Mouse (Mus musculus) lung, embryonic 16.5 days (tissue): ENCODE results near the gene Arid2. TPM values are rescaled to one million over a fixed set of nuclear protein-coding genes. Genes with fewer than 3 reads are reported as not detected.

Experiments
- ATAC-seq: fragments of 200-750 bp; cut with Nextera tagmentation; 2 replicates; pipeline ENCODE4 v1.8.0; 2017; ENCODE audit warnings: low read depth, mild to moderate bottlenecking, moderate library complexity
- H3K27ac ChIP-seq: fragments of 300-500 bp; sonication (generic); 2 replicates; pipeline ENCODE4 v1.5.1; 2014; ENCODE audit warnings: mild to moderate bottlenecking, control low read depth, low read length
- H3K27me3 ChIP-seq: fragments of 300-500 bp; sonication (generic); 2 replicates; pipeline ENCODE4 v1.6.1; 2014; ENCODE audit warnings: low read depth, low read length, mixed read lengths; ENCODE audit not compliant: control insufficient read depth, insufficient read depth
- H3K36me3 ChIP-seq: fragments of 300-500 bp; sonication (generic); 2 replicates; pipeline ENCODE4 v1.6.1; 2014; ENCODE audit warnings: low read length; ENCODE audit not compliant: control insufficient read depth, insufficient read depth
- H3K4me1 ChIP-seq: fragments of 300-500 bp; sonication (generic); replicated peaks from 2 replicates; pipeline ENCODE4 v1.6.1; 2014; ENCODE audit warnings: low read length, mixed read lengths; ENCODE audit not compliant: control insufficient read depth, insufficient read depth
- H3K4me2 ChIP-seq: fragments of 300-500 bp; sonication (generic); 2 replicates; pipeline ENCODE4 v1.6.1; 2014; ENCODE audit warnings: low read depth, low read length, control low read depth
- H3K4me3 ChIP-seq: fragments of 300-500 bp; sonication (generic); 2 replicates; pipeline ENCODE4 v1.5.1; 2014; ENCODE audit warnings: mild to moderate bottlenecking, low read length, control low read depth
- H3K9ac ChIP-seq: fragments of 300-500 bp; sonication (generic); 2 replicates; pipeline ENCODE4 v1.6.1; 2014; ENCODE audit warnings: low read length, control low read depth
- H3K9me3 ChIP-seq: fragments of 300-500 bp; sonication (generic); 2 replicates; pipeline ENCODE4 v1.6.1; 2016; ENCODE audit warnings: low read length; ENCODE audit not compliant: control insufficient read depth
- WGBS: fragments of 180-500 bp; shearing (Covaris S2); extraction: QIAGEN DNeasy Blood & Tissue Kit; methylation state at CpG from one replicate; pipeline ENCODE4 v1.1.7; 2014; 5-methylcytosine and 5-hydroxymethylcytosine counted together
- polyA plus RNA-seq: library from polyadenylated mRNA; unstranded; fragments of >200 nt; fragmentation: Nextera tagmentation; extraction: Ambion mirVana; gene quantifications from 2 replicates; pipeline ENCODE4 v1.2.1, GENCODE M21; 2015

Arid2 gene
- polyA plus RNA-seq, 1 experiment from 2014 or later, result 21.5 TPM

DNA sequence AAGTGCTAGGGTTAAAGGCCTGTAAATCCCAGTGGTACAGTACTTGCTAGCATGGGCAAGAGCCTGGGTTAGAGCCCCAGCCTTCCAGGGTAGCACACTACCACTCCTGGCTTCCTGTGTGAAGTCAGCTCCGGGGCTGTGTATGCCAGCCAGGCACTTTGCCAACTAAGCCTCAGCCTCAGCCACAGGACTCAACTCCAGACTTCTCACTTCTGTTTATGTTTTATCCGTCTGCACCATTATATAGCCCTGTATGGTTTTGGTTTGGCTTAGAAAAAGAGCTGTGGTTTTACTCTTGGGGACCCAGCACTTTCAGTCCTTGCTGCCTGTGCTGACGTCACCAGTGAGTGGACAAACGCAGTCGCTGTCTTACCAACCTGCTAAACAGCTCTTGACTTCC is 89.9 kb downstream of the Arid2 start:
- no peak overlapping the region for H3K9ac ChIP-seq
- H3K4me2 ChIP-seq, result no peak overlapping the region
- H3K36me3 ChIP-seq, result peaks cover 11% of the 10 kb centered on the region
- H3K27me3 ChIP-seq, result no peaks in the 10 kb centered on the region
- peaks cover 5% of the 10 kb centered on the region; the same call in 1 of the 2 replicates for H3K4me1 ChIP-seq
- ATAC-seq, result peak; percentile 78
- no peak overlapping the region; the same call in 1 of the 2 replicates for H3K27ac ChIP-seq
- H3K9me3 ChIP-seq, result no peaks in the 10 kb centered on the region
- no peak overlapping the region for H3K4me3 ChIP-seq
- WGBS, result 48% methylated on average over 5 of the region's 5 CpGs

DNA sequence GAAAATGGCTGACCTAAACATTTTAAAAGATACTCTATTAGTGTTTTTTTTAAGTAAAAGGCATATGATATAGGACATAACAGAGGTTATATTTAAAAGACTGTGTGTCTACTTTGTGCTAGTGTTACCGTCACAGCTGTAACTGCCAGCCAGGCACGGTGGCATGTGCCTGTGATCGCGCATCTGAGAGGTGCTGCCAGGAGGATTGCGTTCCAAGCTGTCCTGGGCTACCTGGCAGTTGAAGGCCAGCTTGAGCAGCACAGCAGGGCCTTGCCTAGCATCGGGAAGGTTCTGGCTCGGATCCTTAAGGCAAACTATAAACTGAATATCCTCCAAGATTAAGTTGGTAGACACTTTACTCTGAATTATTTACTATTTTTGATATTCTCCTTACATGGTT is 90.4 kb downstream of the Arid2 start:
- H3K4me2 ChIP-seq, result no peak overlapping the region
- ATAC-seq, result no peak
- H3K4me3 ChIP-seq, result no peak overlapping the region
- H3K4me1 ChIP-seq, result peaks cover 5% of the 10 kb centered on the region; the same call in 1 of the 2 replicates
- H3K9ac ChIP-seq, result no peak overlapping the region
- no peaks in the 10 kb centered on the region for H3K27me3 ChIP-seq
- no peak overlapping the region for H3K27ac ChIP-seq
- no peaks in the 10 kb centered on the region for H3K9me3 ChIP-seq
- peaks cover 7% of the 10 kb centered on the region for H3K36me3 ChIP-seq
- 88% methylated on average over 7 of the region's 7 CpGs for WGBS

DNA sequence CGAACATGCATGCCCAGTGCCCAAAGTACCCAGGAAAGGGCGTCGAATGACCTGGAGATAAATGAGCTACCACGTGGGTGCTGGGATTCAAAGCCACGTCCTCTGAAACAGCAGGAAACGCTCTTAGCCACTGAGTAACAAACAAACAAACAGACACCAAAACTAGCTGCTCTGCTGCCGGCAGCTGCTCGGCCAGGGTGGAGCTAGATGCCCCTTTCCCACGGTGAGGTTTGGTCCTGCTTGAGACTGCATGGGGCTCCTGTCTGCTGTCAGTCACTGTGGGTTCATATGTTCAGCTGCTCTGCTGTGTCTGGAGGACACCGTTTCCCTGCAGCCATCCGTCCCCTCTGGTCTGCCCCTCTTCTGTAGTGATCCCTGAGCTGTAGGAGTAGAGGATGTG is 94.9 kb downstream of the Arid2 start:
- Histone ChIP-seq H3K4me1 (peaks cover 2% of the 10 kb centered on the region; the same call in 1 of the 2 replicates), H3K36me3 (peaks cover 9% of the 10 kb centered on the region), H3K9me3 (no peaks in the 10 kb centered on the region), H3K27me3 (no peaks in the 10 kb centered on the region), H3K4me2 (no peak overlapping the region), H3K27ac (no peak overlapping the region), H3K4me3 (no peak overlapping the region), H3K9ac (no peak overlapping the region)
- 79% methylated on average over 11 of the region's 11 CpGs for WGBS
- ATAC-seq, result no peak

- no peak for ATAC-seq
- 87% methylated on average over 1 of the region's 1 CpGs for WGBS
These were observed 101.2 kb downstream of the Arid2 start for GRCm38 (mm10) chr15:96388565-96388964.

GRCm38 (mm10) chr15:96392878-96393277 is 105.6 kb downstream of the Arid2 start:
- ATAC-seq, result no peak
- H3K4me2 ChIP-seq, result no peak overlapping the region
- no peak overlapping the region for H3K27ac ChIP-seq
- peaks cover 23% of the 10 kb centered on the region for H3K36me3 ChIP-seq
- H3K9ac ChIP-seq, result no peak overlapping the region
- H3K4me1 ChIP-seq, result no peaks in the 10 kb centered on the region
- 83% methylated on average over 3 of the region's 3 CpGs for WGBS
- no peak overlapping the region for H3K4me3 ChIP-seq
- H3K9me3 ChIP-seq, result no peaks in the 10 kb centered on the region
- no peaks in the 10 kb centered on the region for H3K27me3 ChIP-seq

More at GRCm38 (mm10) chr15:96388565-96388964, 101.2 kb downstream of the Arid2 start:
- H3K9me3 ChIP-seq, result no peaks in the 10 kb centered on the region
- H3K27me3 ChIP-seq, result no peaks in the 10 kb centered on the region
- H3K9ac ChIP-seq, result no peak overlapping the region
- H3K4me2 ChIP-seq, result no peak overlapping the region
- H3K4me3 ChIP-seq, result no peak overlapping the region
- peaks cover 11% of the 10 kb centered on the region; the same call in 1 of the 2 replicates for H3K36me3 ChIP-seq
- no peak overlapping the region for H3K27ac ChIP-seq
- no peaks in the 10 kb centered on the region for H3K4me1 ChIP-seq

GRCm38 (mm10) chr15:96395071-96395470 is 107.8 kb downstream of the Arid2 start:
- no peak overlapping the region for H3K4me2 ChIP-seq
- no peaks in the 10 kb centered on the region for H3K9me3 ChIP-seq
- ATAC-seq, result no peak
- H3K4me3 ChIP-seq, result no peak overlapping the region
- H3K4me1 ChIP-seq, result no peaks in the 10 kb centered on the region
- no peaks in the 10 kb centered on the region for H3K27me3 ChIP-seq
- peaks cover 23% of the 10 kb centered on the region for H3K36me3 ChIP-seq
- no peak overlapping the region for H3K9ac ChIP-seq
- WGBS, result 89% methylated on average over 6 of the region's 6 CpGs
- H3K27ac ChIP-seq, result no peak overlapping the region

- no peak overlapping the region for H3K27ac ChIP-seq
- no peaks in the 10 kb centered on the region for H3K9me3 ChIP-seq
- no peaks in the 10 kb centered on the region for H3K27me3 ChIP-seq
- WGBS, result 84% methylated on average over 8 of the region's 8 CpGs
- no peaks in the 10 kb centered on the region for H3K4me1 ChIP-seq
- no peak overlapping the region for H3K4me3 ChIP-seq
- H3K4me2 ChIP-seq, result no peak overlapping the region
- no peak overlapping the region for H3K9ac ChIP-seq
- no peak for ATAC-seq
- H3K36me3 ChIP-seq, result peaks cover 17% of the 10 kb centered on the region
These were observed 109.5 kb downstream of the Arid2 start for GRCm38 (mm10) chr15:96396641-96397344.

GRCm38 (mm10) chr15:96398333-96398732 is 111.0 kb downstream of the Arid2 start:
- no peak overlapping the region for H3K4me2 ChIP-seq
- no peak overlapping the region for H3K4me3 ChIP-seq
- H3K27ac ChIP-seq, result no peak overlapping the region
- peaks cover 21% of the 10 kb centered on the region for H3K36me3 ChIP-seq
- no peaks in the 10 kb centered on the region for H3K27me3 ChIP-seq
- WGBS, result 75% methylated on average over 10 of the region's 10 CpGs
- H3K4me1 ChIP-seq, result no peaks in the 10 kb centered on the region
- no peaks in the 10 kb centered on the region for H3K9me3 ChIP-seq
- H3K9ac ChIP-seq, result no peak overlapping the region
- ATAC-seq, result no peak

DNA sequence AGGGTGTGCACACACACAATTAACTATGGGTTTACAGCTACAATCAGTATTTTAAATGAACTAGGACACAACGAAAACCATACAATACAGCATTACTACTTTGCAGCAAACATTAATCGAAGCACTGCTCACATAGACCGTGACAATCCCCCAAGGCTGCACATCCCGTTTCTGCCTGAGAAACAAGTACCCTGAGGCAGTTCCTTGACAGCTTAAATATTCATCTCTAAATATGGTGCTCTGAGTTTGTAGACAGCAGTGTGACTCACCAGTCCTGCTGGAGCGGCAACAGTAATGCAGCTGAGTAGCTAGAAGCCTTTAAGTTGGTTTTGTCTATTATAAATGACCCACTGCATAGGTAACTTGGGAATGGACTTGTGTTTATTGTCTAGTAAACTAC is 118.2 kb downstream of the Arid2 start:
- Histone ChIP-seq H3K9ac (no peak overlapping the region), H3K27me3 (no peaks in the 10 kb centered on the region), H3K4me2 (no peak overlapping the region), H3K4me3 (no peak overlapping the region), H3K27ac (no peak overlapping the region), H3K9me3 (no peaks in the 10 kb centered on the region), H3K4me1 (no peaks in the 10 kb centered on the region), H3K36me3 (peaks cover 15% of the 10 kb centered on the region)
- WGBS, result 84% methylated on average over 5 of the region's 5 CpGs
- no peak for ATAC-seq
